ENCODE assay signal across 16 mouse cellular contexts in genomic region chr4:104114006-104114361, GRCm38 (mm10).
DNase-seq lines count a peak whose midpoint lies in the region.
"Had no signal": no experiment of that assay in that cellular context is flagged by ENCODE, and none has a peak within 500 bp of the region (broad histone marks: within the 10 kb centered on the region; RNA-seq: fewer than 3 reads in every experiment).

No protein-coding gene starts in this region.

- DNase-seq in cerebellum, postnatal 14 days, result peak; percentile 15 to 23
- no peak for DNase-seq in cerebellum, adult 11-12 months
- peak; percentile 16 to 69 for DNase-seq in layer of hippocampus, adult 18-20 months (ENCODE audit: low spot score in 2 of 2)
- no peak for DNase-seq in layer of hippocampus, postnatal 25 days (ENCODE audit: extremely low spot score in 1 of 2, low spot score in 1 of 2)
- peak; percentile 43 for DNase-seq in right cerebral cortex, postnatal 4 days
- no peak for DNase-seq in right cerebral cortex, adult 2 months (ENCODE audit: low spot score in 2 of 2)
- DNase-seq in layer of hippocampus, postnatal 36 days, result peak; percentile 19 to 34
- DNase-seq in spleen, postnatal 4 days (ENCODE audit: low spot score in 2 of 2), result no peak
- DNase-seq: adrenal gland, postnatal 10 days; cerebellum, adult 11 months; heart, postnatal 36 days; kidney, adult 8-10 months; kidney, postnatal 14 days; liver, embryonic 13.5 days; lung, embryonic 14.5 days; thymus, postnatal 14 days had no signal

Comparison
In these comparisons a context has a peak if more than half of its experiments do, and no peak if none do; other contexts are left out.
1. DNase-seq: peak in cerebellum, postnatal 14 days (2 of 2), layer of hippocampus, adult 18-20 months (2 of 2), right cerebral cortex, postnatal 4 days (single experiment) and layer of hippocampus, postnatal 36 days (2 of 2); none in cerebellum, adult 11-12 months (single experiment), layer of hippocampus, postnatal 25 days (0 of 2), right cerebral cortex, adult 2 months (0 of 2) and spleen, postnatal 4 days (0 of 2).